Mouse (Mus musculus) liver, embryonic 11.5 days (tissue): Measurements from ENCODE around the gene Rps6ka5. TPM values are rescaled to one million over a fixed set of nuclear protein-coding genes. Genes with fewer than 3 reads are reported as not detected.

Source experiments
- ATAC-seq: fragments of 200-750 bp; cut with Nextera tagmentation; replicated peaks from 2 replicates; pipeline ENCODE4 v1.8.0; 2017; ENCODE audit warnings: moderate number of reproducible peaks, mild to moderate bottlenecking, moderate TSS enrichment, moderate library complexity; ENCODE audit not compliant: low FRiP score
- DNase-seq: peaks from one replicate; pipeline ENCODE4 v3.0.0-alpha.2; 2017; ENCODE audit warnings: low spot score
- H3K27ac ChIP-seq: fragments of 300-500 bp; sonication (generic); 2 replicates; pipeline ENCODE4 v1.5.1; 2014; ENCODE audit warnings: mild to moderate bottlenecking, low read depth, low read length, control low read depth
- H3K27me3 ChIP-seq: fragments of 300-500 bp; sonication (generic); replicated peaks from 2 replicates; pipeline ENCODE4 v1.6.1; 2014; ENCODE audit warnings: low read length, mixed read lengths; ENCODE audit not compliant: control insufficient read depth, insufficient read depth
- H3K36me3 ChIP-seq: fragments of 300-500 bp; sonication (generic); 2 replicates; pipeline ENCODE4 v1.6.1; 2014; ENCODE audit warnings: mild to moderate bottlenecking, low read length, moderate library complexity, mixed read lengths; ENCODE audit not compliant: control insufficient read depth, insufficient read depth
- H3K4me1 ChIP-seq: fragments of 300-500 bp; sonication (generic); replicated peaks from 2 replicates; pipeline ENCODE4 v1.6.1; 2014; ENCODE audit warnings: low read length, mixed read lengths; ENCODE audit not compliant: control insufficient read depth, insufficient read depth
- H3K4me2 ChIP-seq: fragments of 300-500 bp; sonication (generic); 2 replicates; pipeline ENCODE4 v1.6.1; 2014; ENCODE audit warnings: mild to moderate bottlenecking, control low read depth, moderate library complexity
- H3K4me3 ChIP-seq: fragments of 300-500 bp; sonication (generic); 2 replicates; pipeline ENCODE4 v1.5.1; 2014; ENCODE audit warnings: low read depth, low read length, control low read depth
- H3K9ac ChIP-seq: fragments of 300-500 bp; sonication (generic); 2 replicates; pipeline ENCODE4 v1.6.1; 2014; ENCODE audit warnings: low read depth, low read length, control low read depth
- H3K9me3 ChIP-seq: fragments of 300-500 bp; sonication (generic); 2 replicates; pipeline ENCODE4 v1.6.1; 2016; ENCODE audit warnings: low read length, inconsistent platforms, mixed read lengths; ENCODE audit not compliant: control insufficient read depth
- WGBS: fragments of 180-500 bp; shearing (Covaris S2); extraction: QIAGEN DNeasy Blood & Tissue Kit; methylation state at CpG from one replicate; pipeline ENCODE4 v1.1.7; 2014; 5-methylcytosine and 5-hydroxymethylcytosine counted together
- polyA plus RNA-seq: library from polyadenylated mRNA; unstranded; fragments of >200 nt; fragmentation: Nextera tagmentation; extraction: Ambion mirVana; gene quantifications from 2 replicates; pipeline ENCODE4 v1.2.1, GENCODE M21; 2014

Gene Rps6ka5
- polyA plus RNA-seq, 1 experiment from 2014 or later, result 2.5 TPM

DNA sequence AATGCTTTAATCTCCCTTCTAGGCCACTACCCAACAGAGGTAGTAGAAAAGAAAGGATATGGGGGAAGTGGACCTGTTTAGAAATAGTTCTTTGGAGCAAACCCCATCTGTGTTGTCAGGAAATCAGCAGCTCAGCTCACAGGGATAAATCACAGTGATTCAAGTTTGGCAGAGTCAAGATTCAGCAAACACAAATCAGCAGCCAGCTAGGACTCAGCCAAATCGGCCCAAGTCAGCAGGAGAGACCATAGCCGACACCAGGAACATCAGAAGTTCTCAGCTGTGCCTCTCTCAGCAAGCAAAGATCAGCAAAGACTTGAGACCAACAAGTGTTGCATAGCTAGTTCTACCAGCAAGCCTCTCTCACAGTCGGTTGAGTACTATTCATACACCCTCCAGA lies 93.6 kb downstream of the Rps6ka5 start:
- Histone ChIP-seq H3K27ac (no peak overlapping the region), H3K9ac (no peak overlapping the region), H3K36me3 (no peaks in the 10 kb centered on the region), H3K4me2 (no peak overlapping the region), H3K4me3 (no peak overlapping the region), H3K27me3 (no peaks in the 10 kb centered on the region), H3K9me3 (no peaks in the 10 kb centered on the region), H3K4me1 (no peaks in the 10 kb centered on the region)
- 84% methylated on average over 3 of the region's 3 CpGs for WGBS
- DNase-seq (no peak), ATAC-seq (no peak)

DNA sequence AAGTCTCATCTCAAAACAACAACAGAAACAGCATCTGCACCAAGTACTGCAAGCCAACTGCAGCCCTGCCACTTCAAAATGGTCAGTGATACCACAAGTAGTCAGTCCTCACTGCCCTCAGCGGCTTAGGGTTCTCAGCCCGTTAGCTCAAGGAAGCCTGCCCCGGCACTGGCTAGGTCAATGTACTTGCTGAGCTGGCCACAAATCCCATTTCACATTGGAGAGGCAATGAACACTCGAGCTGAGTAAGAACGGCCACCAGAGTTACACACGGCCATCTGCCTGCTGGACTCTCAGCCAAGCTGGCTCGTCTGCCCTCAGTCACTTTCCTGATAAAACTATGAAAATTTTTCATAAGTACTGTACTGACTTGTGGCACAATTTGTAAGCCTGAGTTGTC lies 95.5 kb downstream of the Rps6ka5 start:
- no peak overlapping the region for H3K27ac ChIP-seq
- no peaks in the 10 kb centered on the region for H3K9me3 ChIP-seq
- H3K4me1 ChIP-seq, result no peaks in the 10 kb centered on the region
- H3K27me3 ChIP-seq, result no peaks in the 10 kb centered on the region
- DNase-seq (no peak), ATAC-seq (no peak)
- no peaks in the 10 kb centered on the region for H3K36me3 ChIP-seq
- WGBS, result 83% methylated on average over 7 of the region's 7 CpGs
- H3K4me3 ChIP-seq, result no peak overlapping the region
- no peak overlapping the region for H3K9ac ChIP-seq
- H3K4me2 ChIP-seq, result no peak overlapping the region

DNA sequence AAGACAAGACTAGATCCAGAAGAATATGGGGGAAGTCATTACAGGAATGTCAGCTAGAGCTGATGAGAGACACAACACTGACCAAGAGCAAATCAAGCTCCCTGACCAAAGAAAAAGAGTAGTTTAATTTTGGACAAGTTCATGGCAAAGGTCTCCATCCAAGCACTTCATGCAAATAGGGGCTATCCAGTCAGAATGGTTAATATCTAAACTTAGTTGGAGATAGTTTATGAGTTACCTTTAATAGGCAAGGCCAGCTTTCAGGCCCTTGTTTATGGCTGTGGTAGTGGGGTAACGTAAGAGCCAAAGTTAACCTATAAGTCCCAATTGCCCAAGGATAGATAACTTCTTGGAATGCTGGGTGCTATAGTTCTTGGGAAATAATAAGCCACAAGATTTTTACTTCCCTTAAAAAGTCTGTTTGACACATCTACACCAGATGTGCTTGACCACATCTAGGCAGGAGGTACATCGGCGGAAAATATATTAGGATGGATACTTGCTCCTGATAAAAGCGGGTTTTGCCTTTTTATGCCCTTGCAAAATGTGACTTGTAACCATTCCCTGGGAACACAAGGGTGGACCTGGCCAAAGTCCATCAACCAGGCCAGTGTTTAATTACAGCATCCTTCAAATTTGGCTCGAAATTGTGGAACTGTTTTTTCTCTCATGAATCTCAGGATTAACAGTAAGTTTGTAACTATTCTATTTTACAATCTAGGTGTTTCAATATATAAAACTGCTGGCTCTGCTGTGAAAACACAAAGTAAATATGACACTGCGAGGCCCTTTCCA lies 97.5 kb downstream of the Rps6ka5 start:
- ATAC-seq (no peak), DNase-seq (no peak)
- H3K9ac ChIP-seq, result no peak overlapping the region
- no peak overlapping the region for H3K4me2 ChIP-seq
- no peaks in the 10 kb centered on the region for H3K4me1 ChIP-seq
- no peaks in the 10 kb centered on the region for H3K27me3 ChIP-seq
- H3K36me3 ChIP-seq, result no peaks in the 10 kb centered on the region
- H3K4me3 ChIP-seq, result no peak overlapping the region
- no peak overlapping the region for H3K27ac ChIP-seq
- no peaks in the 10 kb centered on the region for H3K9me3 ChIP-seq
- 84% methylated on average over 6 of the region's 6 CpGs for WGBS

DNA sequence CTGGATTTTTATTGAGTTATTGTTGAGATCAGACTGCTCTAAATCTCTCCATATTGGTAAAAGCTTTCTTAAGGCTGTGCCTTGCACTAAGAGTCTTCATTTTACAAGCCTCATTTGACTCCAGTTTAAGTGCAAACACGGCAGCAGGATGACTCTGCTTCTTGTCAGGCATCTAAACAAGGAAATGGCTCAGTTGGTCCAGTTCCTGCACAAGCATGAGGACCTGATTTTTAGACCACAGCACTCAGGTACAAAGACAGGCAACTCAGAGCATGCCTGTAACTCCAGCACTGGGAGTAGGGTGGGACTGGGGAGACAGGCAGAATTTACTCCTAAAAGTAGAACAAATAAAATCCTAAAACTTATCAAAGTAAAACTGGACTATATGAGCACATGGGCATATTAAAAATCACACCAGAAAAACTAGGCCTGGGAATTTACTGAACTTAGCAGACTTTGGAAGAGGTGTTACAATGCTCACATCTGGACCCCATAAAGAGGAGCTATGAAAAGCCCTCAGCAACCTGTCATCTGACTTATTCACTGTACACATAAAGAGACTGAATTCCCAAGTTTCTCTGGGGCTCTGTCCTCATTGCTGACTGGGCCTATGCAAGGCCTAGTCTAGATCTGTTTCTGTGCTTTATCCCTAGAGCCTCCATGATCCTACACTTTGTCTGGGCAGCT lies 99.6 kb downstream of the Rps6ka5 start:
- 18% methylated on average over 1 of the region's 1 CpGs for WGBS
- H3K4me3 ChIP-seq, result no peak overlapping the region
- no peak for DNase-seq
- no peaks in the 10 kb centered on the region for H3K9me3 ChIP-seq
- H3K9ac ChIP-seq, result no peak overlapping the region
- H3K27ac ChIP-seq, result no peak overlapping the region
- no peaks in the 10 kb centered on the region for H3K27me3 ChIP-seq
- H3K36me3 ChIP-seq, result no peaks in the 10 kb centered on the region
- H3K4me2 ChIP-seq, result no peak overlapping the region
- ATAC-seq, result no peak
- no peaks in the 10 kb centered on the region for H3K4me1 ChIP-seq

DNA sequence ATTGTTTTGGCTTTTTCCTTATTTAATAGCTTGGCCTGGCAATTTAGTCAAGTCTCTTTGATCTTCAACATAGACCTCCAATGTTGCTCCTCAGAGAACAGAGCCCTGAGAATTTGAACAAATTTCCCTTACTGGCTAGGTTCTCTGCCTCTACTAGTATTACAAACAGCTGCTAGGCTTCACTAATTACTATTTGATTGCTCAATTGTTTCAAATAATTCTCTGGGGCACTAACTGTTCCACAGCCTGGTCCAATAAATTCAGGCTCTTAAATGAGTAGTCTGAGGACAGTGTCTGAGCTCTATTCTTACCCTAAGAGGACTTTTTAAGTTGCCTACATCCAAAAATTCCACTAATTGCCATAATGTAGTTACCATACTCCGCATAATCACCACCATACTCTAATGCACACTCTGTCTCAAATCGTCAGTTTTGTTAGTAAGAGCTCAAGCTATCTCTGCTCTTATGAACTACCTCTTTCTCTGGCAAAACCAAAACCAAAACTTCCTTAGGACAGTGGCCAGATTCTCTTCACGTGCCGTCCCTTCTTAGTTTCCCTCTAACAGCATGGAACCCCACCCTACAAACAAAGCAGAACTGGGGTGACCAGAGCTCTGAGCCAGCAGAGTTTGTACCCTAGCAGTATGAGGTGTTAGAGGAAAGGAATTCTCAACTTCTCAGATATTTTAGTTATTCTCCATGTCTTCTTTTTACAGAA lies 100.4 kb downstream of the Rps6ka5 start:
- H3K4me1 ChIP-seq, result no peaks in the 10 kb centered on the region
- no peaks in the 10 kb centered on the region for H3K9me3 ChIP-seq
- no peak overlapping the region for H3K4me3 ChIP-seq
- ATAC-seq (no peak), DNase-seq (no peak)
- no peak overlapping the region for H3K9ac ChIP-seq
- H3K36me3 ChIP-seq, result no peaks in the 10 kb centered on the region
- 70% methylated on average over 4 of the region's 4 CpGs for WGBS
- no peak overlapping the region for H3K4me2 ChIP-seq
- no peak overlapping the region for H3K27ac ChIP-seq
- no peaks in the 10 kb centered on the region for H3K27me3 ChIP-seq

DNA sequence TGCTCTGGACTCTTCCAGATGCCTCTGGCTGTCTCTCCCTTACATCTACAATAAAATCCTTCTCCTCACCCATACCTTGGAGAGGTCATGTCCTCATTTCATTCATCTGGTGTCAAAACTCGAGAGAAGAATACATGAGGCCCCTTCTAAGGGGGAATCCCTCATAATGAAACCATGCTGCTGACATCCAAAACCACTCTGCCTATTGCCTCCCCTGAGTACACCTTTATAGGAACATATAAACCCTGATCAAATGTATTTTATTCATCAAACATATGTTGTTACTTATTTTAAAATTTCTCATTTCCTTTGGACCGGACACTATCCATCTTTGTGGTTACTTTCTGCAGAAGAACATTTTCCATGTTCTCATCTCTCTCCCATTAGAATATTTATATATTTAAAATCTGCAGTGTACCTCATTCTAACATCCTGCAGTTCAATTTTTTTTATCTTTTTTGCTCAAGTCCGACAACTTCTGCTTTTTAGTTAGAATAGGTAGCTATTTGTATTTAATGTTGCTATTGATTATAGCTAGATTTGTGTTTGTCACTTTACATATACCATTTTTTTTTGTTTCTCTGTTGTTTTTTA lies 101.8 kb downstream of the Rps6ka5 start:
- no peak overlapping the region for H3K4me3 ChIP-seq
- H3K9ac ChIP-seq, result no peak overlapping the region
- 79% methylated on average over 3 of the region's 3 CpGs for WGBS
- no peaks in the 10 kb centered on the region for H3K36me3 ChIP-seq
- DNase-seq (no peak), ATAC-seq (no peak)
- no peaks in the 10 kb centered on the region for H3K9me3 ChIP-seq
- no peaks in the 10 kb centered on the region for H3K4me1 ChIP-seq
- no peaks in the 10 kb centered on the region for H3K27me3 ChIP-seq
- H3K27ac ChIP-seq, result no peak overlapping the region
- no peak overlapping the region for H3K4me2 ChIP-seq

DNA sequence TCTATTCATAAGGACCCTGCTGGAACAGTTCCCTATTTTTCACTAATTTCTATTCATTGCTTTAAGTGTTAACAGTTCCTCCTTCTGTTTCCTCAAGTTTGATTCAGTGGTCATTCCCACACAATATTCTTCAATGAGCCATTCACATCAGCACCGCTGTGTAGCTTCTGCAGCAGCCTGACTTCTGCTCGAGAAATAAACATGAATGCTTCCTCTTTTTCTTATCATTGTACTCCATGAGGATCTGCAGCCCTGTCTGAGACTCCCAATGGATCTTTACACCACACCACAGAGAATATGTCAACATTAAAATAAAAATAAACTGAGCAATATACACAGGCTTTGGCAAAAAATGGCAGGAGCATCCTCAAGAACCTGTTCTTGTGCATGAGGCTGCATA lies 111.5 kb downstream of the Rps6ka5 start:
- DNase-seq, result no peak

DNA sequence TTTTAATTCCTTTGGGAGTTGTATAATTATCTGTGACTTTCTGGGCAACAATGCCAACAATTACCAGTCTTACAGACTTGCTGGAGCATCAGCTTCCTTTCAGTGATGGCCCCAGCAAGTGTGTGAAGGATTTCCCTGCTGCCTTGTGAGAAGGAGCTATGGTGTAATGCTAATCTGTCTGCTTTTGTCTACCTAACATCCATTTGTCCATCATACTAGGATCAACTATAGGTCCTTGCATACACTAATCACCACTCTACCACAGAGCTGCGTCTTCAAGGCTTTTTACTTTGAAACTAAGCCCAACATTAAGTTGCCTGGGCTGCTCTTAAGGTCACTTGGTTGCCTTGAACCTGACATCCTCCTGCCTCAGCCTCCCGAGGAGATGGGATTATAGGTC lies 112.9 kb downstream of the Rps6ka5 start:
- Histone ChIP-seq H3K27ac (no peak overlapping the region), H3K4me1 (no peaks in the 10 kb centered on the region), H3K9ac (no peak overlapping the region), H3K36me3 (no peaks in the 10 kb centered on the region), H3K9me3 (no peaks in the 10 kb centered on the region), H3K4me2 (no peak overlapping the region), H3K27me3 (no peaks in the 10 kb centered on the region), H3K4me3 (no peak overlapping the region)
- DNase-seq (no peak), ATAC-seq (no peak)
- 91% methylated on average over 2 of the region's 2 CpGs for WGBS

More for the DNA sequence above, 111.5 kb downstream of the Rps6ka5 start:
- H3K9me3 ChIP-seq, result no peaks in the 10 kb centered on the region
- no peak overlapping the region for H3K9ac ChIP-seq
- 45% methylated on average over 2 of the region's 2 CpGs for WGBS
- no peak overlapping the region for H3K27ac ChIP-seq
- H3K4me3 ChIP-seq, result no peak overlapping the region
- no peak for ATAC-seq
- H3K4me2 ChIP-seq, result no peak overlapping the region
- H3K4me1 ChIP-seq, result no peaks in the 10 kb centered on the region
- H3K27me3 ChIP-seq, result no peaks in the 10 kb centered on the region
- no peaks in the 10 kb centered on the region for H3K36me3 ChIP-seq
